Mouse (Mus musculus) CD4-positive helper T cell, adult 2 months (primary cell): ENCODE data around the gene Hmgcs2.
A peak's percentile ranks its signal among the peaks of the same experiment; 100 is the strongest.

ENCODE experiments used
- DNase-seq: peaks from one replicate; pipeline ENCODE4 v3.0.0-alpha.2; 2012; ENCODE audit warnings: low read depth, missing footprints, low spot score

The Hmgcs2 gene

GRCm38 (mm10) chr3:98338584-98339041 is 58.4 kb downstream of the Hmgcs2 start:
- DNase-seq: peak; percentile 62

GRCm38 (mm10) chr3:98339097-98339705 is 59.0 kb downstream of the Hmgcs2 start:
- DNase-seq: peak; percentile 65

GRCm38 (mm10) chr3:98339706-98340109 is 59.5 kb downstream of the Hmgcs2 start, which contains the start of gene Phgdh:
Gene Phgdh, minus strand, starts transcription at chr3:98339990.
- DNase-seq: peak; percentile 89

GRCm38 (mm10) chr3:98340818-98341594 is 60.8 kb downstream of the Hmgcs2 start:
- no peak for DNase-seq

GRCm38 (mm10) chr3:98343235-98343634 is 63.0 kb downstream of the Hmgcs2 start:
- DNase-seq: no peak

GRCm38 (mm10) chr3:98348106-98348505 is 67.9 kb downstream of the Hmgcs2 start:
- peak; percentile 89 for DNase-seq

- peak; percentile 62 for DNase-seq
These were observed 68.5 kb downstream of the Hmgcs2 start for GRCm38 (mm10) chr3:98348705-98349104.

- DNase-seq: peak; percentile 68
These were observed 73.7 kb downstream of the Hmgcs2 start for GRCm38 (mm10) chr3:98353892-98354291.

GRCm38 (mm10) chr3:98355344-98356025 is 75.2 kb downstream of the Hmgcs2 start:
- DNase-seq: no peak

- no peak for DNase-seq
These were observed 75.8 kb downstream of the Hmgcs2 start for GRCm38 (mm10) chr3:98356026-98356365.

- no peak for DNase-seq
These were observed 76.6 kb downstream of the Hmgcs2 start for GRCm38 (mm10) chr3:98356632-98357370.
